Mouse (Mus musculus): ENCODE measurements around the gene Tmem256. TPM values are rescaled to one million over a fixed set of nuclear protein-coding genes. Genes with fewer than 3 reads are reported as not detected.

Tmem256 gene
- polyA plus RNA-seq, 1 experiment from 2014 or later: 416 TPM

DNA sequence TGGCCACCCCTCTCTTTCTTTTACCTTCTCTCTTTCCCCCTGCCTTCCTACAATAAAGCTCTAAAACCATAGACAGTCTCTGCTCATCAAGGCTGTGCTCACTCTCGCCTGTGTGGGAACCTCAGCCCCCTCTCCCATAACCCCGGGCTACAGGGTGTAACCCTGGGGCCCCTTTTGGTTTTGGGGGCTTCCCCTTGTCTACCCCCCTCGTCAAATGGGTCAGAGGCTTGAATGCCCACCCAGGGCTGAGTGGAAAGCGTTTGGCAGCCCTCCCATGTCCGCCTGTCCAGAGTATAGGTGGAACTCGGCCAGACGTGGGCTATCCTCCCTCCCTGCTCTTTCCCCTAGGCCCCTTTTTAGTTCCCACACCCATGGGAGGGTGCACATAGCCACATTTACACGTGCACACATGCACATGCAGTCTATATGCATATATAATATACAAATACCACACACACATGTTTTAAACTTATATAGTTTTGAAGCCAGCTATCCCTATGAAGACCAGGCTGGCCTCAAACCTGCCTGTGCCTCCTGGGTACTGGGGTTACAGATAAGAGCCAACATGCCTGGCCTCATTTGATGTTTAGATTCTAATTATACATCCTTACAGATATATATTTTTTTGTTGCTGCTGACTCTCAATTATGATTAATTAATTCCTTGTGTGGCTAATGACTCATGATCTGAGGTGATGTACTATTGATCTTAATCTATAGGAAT lies 26.0 kb downstream of the Tmem256 start:
- H3K27ac ChIP-seq (replicated peaks): no peak overlapping the region
- no peaks in the 10 kb centered on the region for H3K9me3 ChIP-seq
- ATAC-seq (ENCODE audit: low read depth): no peak
- no peaks in the 10 kb centered on the region for H3K36me3 ChIP-seq
- H3K9ac ChIP-seq: no peak overlapping the region
- peaks cover 7% of the 10 kb centered on the region for H3K27me3 ChIP-seq
- no peak overlapping the region for H3K4me2 ChIP-seq
- H3K4me1 ChIP-seq (replicated peaks): no peaks in the 10 kb centered on the region
- WGBS: 53% methylated on average over 8 of the region's 8 CpGs
- H3K4me3 ChIP-seq: no peak overlapping the region

DNA sequence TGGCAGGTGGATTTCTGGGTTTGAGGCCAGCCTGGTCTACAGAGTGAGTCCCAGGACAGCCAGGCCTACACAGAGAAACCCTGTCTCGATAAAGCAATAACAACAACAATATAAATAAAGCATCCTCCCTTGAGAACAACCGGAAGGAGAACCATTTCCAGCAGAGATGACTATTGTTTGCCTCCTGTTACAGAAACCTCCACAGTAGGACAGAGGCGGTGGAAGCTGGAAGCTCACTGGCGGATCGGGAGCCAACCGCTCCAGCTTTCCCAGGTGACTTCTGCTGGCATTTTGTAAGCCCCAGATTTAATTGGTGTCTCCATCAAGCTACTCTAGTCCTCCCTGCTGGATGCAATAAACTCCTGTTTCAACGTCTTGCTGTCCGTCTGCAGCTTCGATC lies 27.2 kb downstream of the Tmem256 start:
- no peaks in the 10 kb centered on the region for H3K36me3 ChIP-seq
- no peaks in the 10 kb centered on the region for H3K27me3 ChIP-seq
- WGBS: 75% methylated on average over 9 of the region's 9 CpGs
- H3K4me2 ChIP-seq: no peak overlapping the region
- ATAC-seq (ENCODE audit: low read depth): no peak
- no peaks in the 10 kb centered on the region for H3K4me1 ChIP-seq (replicated peaks)
- H3K9ac ChIP-seq: no peak overlapping the region
- no peak overlapping the region for H3K4me3 ChIP-seq
- no peak overlapping the region for H3K27ac ChIP-seq (replicated peaks)
- no peaks in the 10 kb centered on the region for H3K9me3 ChIP-seq

DNA sequence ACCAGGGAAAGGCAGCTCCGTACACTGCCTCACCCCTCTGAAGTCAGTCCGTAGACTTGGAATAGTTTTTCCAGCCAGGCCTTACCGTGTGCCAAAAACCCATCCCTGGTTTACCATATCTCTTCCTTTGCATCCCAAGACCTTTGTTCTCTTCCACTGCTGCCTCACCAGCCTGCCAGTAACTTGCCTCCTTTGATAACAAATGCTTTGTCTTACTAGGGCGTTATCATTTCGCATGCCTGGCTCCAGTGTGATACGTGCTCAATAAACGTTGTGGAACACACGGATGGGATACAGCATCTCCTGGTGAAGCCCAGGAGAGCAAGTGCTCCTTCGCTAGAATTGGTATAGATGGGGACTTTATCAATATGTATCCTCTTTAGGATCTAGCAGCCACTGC lies 29.0 kb downstream of the Tmem256 start:
- no peaks in the 10 kb centered on the region for H3K9me3 ChIP-seq
- H3K36me3 ChIP-seq: no peaks in the 10 kb centered on the region
- WGBS: 71% methylated on average over 9 of the region's 9 CpGs
- no peaks in the 10 kb centered on the region for H3K27me3 ChIP-seq
- no peak overlapping the region for H3K4me3 ChIP-seq
- H3K4me2 ChIP-seq: no peak overlapping the region
- no peak overlapping the region for H3K9ac ChIP-seq
- no peak overlapping the region for H3K27ac ChIP-seq (replicated peaks)
- no peaks in the 10 kb centered on the region for H3K4me1 ChIP-seq (replicated peaks)
- ATAC-seq (ENCODE audit: low read depth): no peak

DNA sequence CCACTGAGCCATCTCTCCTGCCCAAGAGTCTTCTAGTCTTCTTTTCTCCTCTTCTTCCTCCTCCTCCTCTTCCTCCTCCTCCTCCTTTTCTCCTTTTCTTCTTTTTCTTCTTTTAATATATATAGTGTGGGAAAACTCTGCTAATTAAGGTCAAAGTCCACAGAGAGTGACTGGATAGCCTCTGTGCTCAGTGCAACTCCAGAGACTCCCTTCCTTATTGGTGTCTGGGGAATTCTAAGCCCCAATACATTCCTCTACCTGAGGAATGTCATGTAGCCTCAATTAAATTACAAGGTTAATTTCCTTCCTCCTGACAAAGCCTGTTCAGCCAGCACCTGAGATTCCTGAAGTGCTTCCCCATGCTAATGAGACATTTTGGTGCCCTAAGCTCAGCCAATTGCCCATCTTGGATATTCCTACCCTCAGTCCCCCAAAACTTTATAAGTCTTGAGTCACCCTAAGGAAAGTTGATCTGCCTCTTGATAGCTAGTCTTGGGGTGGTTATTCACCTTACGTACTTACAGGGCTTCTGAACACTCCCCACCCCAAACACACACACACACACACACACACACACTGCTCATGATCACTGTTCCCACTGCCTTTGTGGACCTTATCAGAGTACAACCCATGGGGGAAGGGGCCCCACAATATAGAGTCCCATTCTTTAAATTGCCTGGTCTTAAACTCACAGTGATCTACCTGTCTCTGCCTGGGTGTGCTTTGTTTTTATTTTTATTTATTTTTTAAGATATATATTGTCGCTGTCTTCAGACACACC lies 32.2 kb downstream of the Tmem256 start:
- WGBS: 93% methylated on average over 2 of the region's 2 CpGs
- Histone ChIP-seq H3K27ac (replicated peaks) (no peak overlapping the region), H3K36me3 (no peaks in the 10 kb centered on the region), H3K27me3 (no peaks in the 10 kb centered on the region), H3K9ac (no peak overlapping the region), H3K4me3 (no peak overlapping the region), H3K4me2 (no peak overlapping the region), H3K9me3 (no peaks in the 10 kb centered on the region), H3K4me1 (replicated peaks) (no peaks in the 10 kb centered on the region)
- ATAC-seq (ENCODE audit: low read depth): no peak

DNA sequence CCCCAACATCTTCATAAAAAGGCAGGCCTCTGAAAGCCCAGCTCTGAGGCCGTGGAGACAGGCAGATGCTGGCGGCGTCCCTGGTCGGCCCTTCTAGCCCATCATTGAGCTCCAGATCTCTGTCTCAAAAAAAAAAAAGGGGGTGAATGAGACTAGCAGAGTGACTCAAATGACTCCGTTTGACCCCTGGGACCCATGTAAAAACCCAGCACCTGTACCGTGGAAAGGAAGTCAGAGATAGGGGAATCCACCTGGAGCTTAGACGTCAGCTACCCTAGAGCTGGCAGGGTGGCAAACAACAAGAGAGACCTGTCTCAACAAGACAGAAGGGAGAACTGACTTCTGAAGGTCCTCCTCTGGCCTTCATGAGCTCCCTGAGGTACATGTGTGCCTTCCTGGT lies 33.5 kb downstream of the Tmem256 start:
- WGBS: 86% methylated on average over 7 of the region's 7 CpGs
- Histone ChIP-seq H3K4me2 (no peak overlapping the region), H3K4me1 (replicated peaks) (no peaks in the 10 kb centered on the region), H3K9ac (no peak overlapping the region), H3K4me3 (no peak overlapping the region), H3K27ac (replicated peaks) (no peak overlapping the region), H3K27me3 (no peaks in the 10 kb centered on the region), H3K9me3 (no peaks in the 10 kb centered on the region), H3K36me3 (no peaks in the 10 kb centered on the region)
- ATAC-seq (ENCODE audit: low read depth): no peak

DNA sequence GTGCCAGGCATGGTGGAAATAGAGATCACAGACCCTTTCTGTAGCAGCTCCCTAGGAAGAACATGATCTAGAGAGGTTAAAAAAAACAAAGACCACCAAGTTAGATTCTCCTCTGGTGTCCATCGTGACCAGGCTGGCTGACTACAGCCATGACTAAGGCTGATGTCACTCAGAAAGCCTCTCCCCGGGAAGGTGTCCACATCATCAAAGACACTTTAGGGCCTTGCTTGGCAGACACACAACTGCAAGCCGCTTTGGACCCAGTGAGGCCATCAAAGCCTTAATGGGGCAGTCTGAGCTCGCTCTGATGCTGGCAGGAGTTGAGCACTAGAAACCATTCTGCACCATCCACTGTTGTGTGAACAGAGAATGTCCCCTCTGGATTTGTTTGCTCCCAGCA lies 34.1 kb downstream of the Tmem256 start:
- no peak overlapping the region for H3K27ac ChIP-seq (replicated peaks)
- H3K9ac ChIP-seq: no peak overlapping the region
- no peaks in the 10 kb centered on the region for H3K9me3 ChIP-seq
- WGBS: 85% methylated on average over 4 of the region's 4 CpGs
- ATAC-seq (ENCODE audit: low read depth): no peak
- 0 out of 2 replicates have a peak, but pooled peaks cover 6% of the 10 kb centered on the region for H3K4me1 ChIP-seq (replicated peaks)
- no peaks in the 10 kb centered on the region for H3K27me3 ChIP-seq
- H3K36me3 ChIP-seq: no peaks in the 10 kb centered on the region
- no peak overlapping the region for H3K4me3 ChIP-seq
- no peak overlapping the region for H3K4me2 ChIP-seq

DNA sequence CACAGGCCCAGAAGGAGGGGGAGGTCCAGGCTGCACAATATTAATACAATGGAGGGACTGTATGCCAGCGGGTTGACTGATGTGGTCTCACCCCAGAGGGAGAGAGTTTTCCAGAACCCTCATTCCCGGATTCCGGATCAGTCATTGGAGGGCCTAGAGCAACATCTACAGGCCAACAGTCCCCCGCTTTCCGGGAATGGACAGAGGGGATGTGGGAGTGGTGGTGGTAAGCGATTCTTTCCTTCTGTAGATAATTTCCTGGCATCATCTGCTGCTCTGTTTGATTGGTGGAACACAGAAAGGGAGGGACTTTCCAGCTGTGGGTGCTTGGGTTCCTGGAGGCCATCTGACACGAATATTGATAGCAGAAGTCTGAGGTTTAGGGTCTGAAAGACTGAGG lies 37.9 kb downstream of the Tmem256 start:
- Histone ChIP-seq H3K4me1 (replicated peaks) (peaks cover 34% of the 10 kb centered on the region), H3K9ac (no peak overlapping the region), H3K4me2 (no peak overlapping the region), H3K27me3 (peaks cover 8% of the 10 kb centered on the region; the same call in 1 of the 2 replicates), H3K4me3 (no peak overlapping the region), H3K36me3 (no peaks in the 10 kb centered on the region), H3K9me3 (no peaks in the 10 kb centered on the region), H3K27ac (replicated peaks) (no peak overlapping the region)
- no peak for ATAC-seq (ENCODE audit: low read depth)
- WGBS: 74% methylated on average over 7 of the region's 7 CpGs

DNA sequence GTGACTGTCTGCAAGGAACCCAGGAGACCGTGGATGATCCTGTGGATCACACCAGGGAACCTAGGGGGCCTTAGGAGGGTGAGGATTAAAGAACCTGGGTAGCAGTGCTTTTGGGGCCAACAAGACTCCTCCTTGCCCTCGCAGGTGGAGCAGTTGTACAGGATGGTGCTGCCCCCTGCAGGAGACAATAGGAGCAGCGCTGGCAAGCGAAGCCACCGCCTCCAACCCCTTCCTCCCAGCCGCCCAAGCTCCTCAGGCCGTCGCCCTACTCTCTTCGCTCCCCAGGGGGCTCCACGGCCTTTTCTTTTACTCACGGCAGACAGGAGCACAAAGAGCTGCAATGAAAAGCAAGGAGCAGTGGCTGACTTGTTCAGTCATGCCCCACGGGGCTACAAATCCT lies 38.6 kb downstream of the Tmem256 start:
- H3K9ac ChIP-seq: 0 out of 2 replicates have a peak overlapping the region, but pooled peaks have one; percentile 4

DNA sequence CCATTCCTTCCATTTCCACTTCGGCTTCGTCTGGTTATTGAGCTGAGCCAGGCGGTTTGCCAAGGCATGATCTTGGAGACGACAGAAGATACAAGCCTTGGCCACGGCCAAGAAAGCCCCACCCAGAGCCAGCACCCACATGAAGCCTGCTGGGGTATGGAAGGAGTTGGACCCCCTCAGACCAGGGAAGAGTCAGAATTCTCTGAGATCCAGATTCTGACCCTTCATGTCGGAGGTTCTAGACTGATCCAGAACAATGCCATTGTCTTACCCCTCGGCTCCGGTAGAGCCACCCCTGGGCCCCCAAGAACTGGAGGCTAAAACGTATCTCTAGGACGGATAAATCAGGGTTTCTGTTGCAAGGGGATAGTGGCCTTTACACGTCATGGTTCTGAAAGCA lies 39.6 kb downstream of the Tmem256 start, which contains the start of gene Tmem95:
Gene Tmem95 (minus strand): TSS at position 141 of the 400 bp plus-strand sequence.
- peak within 1 kb of the TSS; percentile 39 for H3K4me2 ChIP-seq

More for the DNA sequence above, 38.6 kb downstream of the Tmem256 start:
- H3K27ac ChIP-seq (replicated peaks): no peak overlapping the region
- no peaks in the 10 kb centered on the region for H3K9me3 ChIP-seq
- H3K4me2 ChIP-seq: peak overlapping the region; percentile 39
- H3K4me3 ChIP-seq: peak overlapping the region; percentile 15; the same call in 1 of the 2 replicates
- WGBS: 2% methylated on average over 12 of the region's 12 CpGs
- H3K27me3 ChIP-seq: peaks cover 11% of the 10 kb centered on the region
- H3K36me3 ChIP-seq: no peaks in the 10 kb centered on the region
- peaks cover 40% of the 10 kb centered on the region for H3K4me1 ChIP-seq (replicated peaks)
- peak; percentile 5; the same call in 1 of the 2 replicates for ATAC-seq (ENCODE audit: low read depth)

DNA sequence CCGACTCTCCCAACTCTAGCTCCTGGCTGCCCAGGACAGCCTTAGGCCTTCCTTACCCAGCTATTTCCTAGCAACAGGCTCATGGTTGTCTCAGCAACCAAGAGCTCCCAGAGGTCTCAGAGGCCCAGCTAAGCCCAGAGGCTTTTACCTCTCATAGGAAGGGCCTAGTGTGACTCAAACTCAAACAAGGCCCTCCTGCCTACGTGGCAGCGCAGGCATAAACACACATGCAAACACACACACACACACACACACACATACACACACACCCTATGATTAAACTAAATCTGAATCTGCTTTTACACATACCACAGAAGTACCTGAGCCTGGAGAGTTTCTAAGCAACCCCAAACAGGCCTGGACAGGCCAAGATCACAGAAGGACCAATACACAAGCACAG lies 40.1 kb downstream of the Tmem256 start:
- ATAC-seq (ENCODE audit: low read depth): no peak
- H3K9ac ChIP-seq: no peak overlapping the region; the same call in 1 of the 2 replicates
- 81% methylated on average over 3 of the region's 3 CpGs for WGBS
- no peak overlapping the region for H3K4me3 ChIP-seq
- no peaks in the 10 kb centered on the region for H3K9me3 ChIP-seq
- no peaks in the 10 kb centered on the region for H3K36me3 ChIP-seq
- H3K27ac ChIP-seq (replicated peaks): no peak overlapping the region
- H3K4me2 ChIP-seq: no peak overlapping the region
- peaks cover 15% of the 10 kb centered on the region for H3K27me3 ChIP-seq
- peaks cover 41% of the 10 kb centered on the region for H3K4me1 ChIP-seq (replicated peaks)

More for the DNA sequence above, 39.6 kb downstream of the Tmem256 start, which contains the start of gene Tmem95:
- Histone ChIP-seq H3K36me3 (no peaks in the 10 kb centered on the region), H3K9ac (peak within 1 kb of the TSS; percentile 4; the same call in 1 of the 2 replicates), H3K27ac (replicated peaks) (no peak within 1 kb of the TSS), H3K4me1 (replicated peaks) (peaks cover 41% of the 10 kb centered on the region), H3K9me3 (no peaks in the 10 kb centered on the region), H3K4me3 (peak within 1 kb of the TSS; percentile 15; the same call in 1 of the 2 replicates), H3K27me3 (peaks cover 15% of the 10 kb centered on the region)
- no peak for ATAC-seq (ENCODE audit: low read depth)
- 93% methylated on average over 11 of the region's 11 CpGs for WGBS

DNA sequence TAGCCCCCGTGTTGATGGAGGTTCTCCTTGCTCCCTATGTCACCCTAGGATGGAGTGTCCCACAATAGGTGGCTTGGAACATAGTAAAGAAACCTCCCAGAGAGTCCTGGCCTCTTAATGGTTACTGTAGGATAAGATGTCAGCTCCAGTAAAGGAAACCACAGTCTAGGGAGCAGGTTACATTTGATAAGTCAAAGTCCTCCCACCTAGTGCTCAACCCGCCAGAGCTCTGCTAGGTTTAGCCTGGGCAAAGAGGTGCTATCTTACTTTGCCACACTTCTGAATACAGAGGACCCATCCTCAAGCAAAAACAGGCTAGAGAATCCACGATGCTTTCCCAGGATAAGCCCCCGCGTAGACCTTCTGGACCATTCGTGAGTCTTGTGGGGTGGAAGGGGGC lies 40.6 kb downstream of the Tmem256 start:
- 89% methylated on average over 6 of the region's 6 CpGs for WGBS
- no peak for ATAC-seq (ENCODE audit: low read depth)
- no peak overlapping the region for H3K27ac ChIP-seq (replicated peaks)
- peak overlapping the region; percentile 74 for H3K4me2 ChIP-seq
- no peaks in the 10 kb centered on the region for H3K36me3 ChIP-seq
- H3K9ac ChIP-seq: no peak overlapping the region
- peaks cover 15% of the 10 kb centered on the region for H3K27me3 ChIP-seq
- no peak overlapping the region for H3K4me3 ChIP-seq
- H3K9me3 ChIP-seq: no peaks in the 10 kb centered on the region
- H3K4me1 ChIP-seq (replicated peaks): peaks cover 41% of the 10 kb centered on the region

DNA sequence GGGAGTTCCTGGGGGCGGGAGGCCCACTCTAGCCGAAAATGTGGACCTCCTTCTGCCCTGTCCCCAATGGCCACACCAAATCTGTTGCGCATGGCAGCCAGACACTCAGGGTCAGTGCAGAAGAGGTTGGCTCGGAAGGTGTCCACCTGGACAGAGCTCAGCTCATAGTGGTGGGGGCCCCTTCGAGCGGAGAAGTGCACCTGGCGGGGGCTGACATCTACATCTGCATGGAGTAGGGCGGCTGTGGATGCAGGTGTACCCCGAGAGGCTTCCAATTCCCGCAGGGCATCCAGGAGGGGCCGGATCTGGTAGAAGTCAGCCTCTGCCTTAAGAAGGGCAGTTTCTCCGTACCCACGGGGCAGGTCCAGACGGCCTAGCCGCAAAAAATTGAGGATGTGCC lies 41.4 kb downstream of the Tmem256 start:
- Histone ChIP-seq H3K27me3 (peaks cover 15% of the 10 kb centered on the region), H3K4me1 (replicated peaks) (peaks cover 41% of the 10 kb centered on the region), H3K27ac (replicated peaks) (no peak overlapping the region), H3K36me3 (no peaks in the 10 kb centered on the region), H3K4me3 (peak overlapping the region; percentile 42), H3K9ac (peak overlapping the region; percentile 65; the same call in 1 of the 2 replicates), H3K9me3 (no peaks in the 10 kb centered on the region), H3K4me2 (peak overlapping the region; percentile 74)
- ATAC-seq (ENCODE audit: low read depth): no peak
- WGBS: 55% methylated on average over 15 of the region's 15 CpGs

Data from neural tube, embryonic 13.5 days (tissue).